Mouse (Mus musculus): ENCODE measurements at regions not wholly inside any gene's neighbourhood (a gene's known extent, or its start where the extent isn't known, plus 50 kb on each side); places are given as distances from the start of the nearest gene placed in this dataset.

GRCm38 (mm10) chrX:147616374-147616773 lies 62.5 kb upstream of the Lrch2 start:
- H3K27me3 ChIP-seq (ENCODE audit: insufficient read depth, low read length): no peaks in the 10 kb centered on the region
- TF ChIP-seq NANOG (IDR thresholded peaks at IDR 0.05; ENCODE audit: borderline replicate concordance, low read length) (no peak), POU5F1 (IDR thresholded peaks at IDR 0.05; ENCODE audit: borderline replicate concordance, low read length) (no peak), CTCF (conservative IDR thresholded peaks at IDR 0.05; ENCODE audit: low read length) (no peak)
- H3K36me3 ChIP-seq (ENCODE audit: insufficient read depth, low read length): no peaks in the 10 kb centered on the region
- no peaks in the 10 kb centered on the region for H3K9me3 ChIP-seq (ENCODE audit: low read length)
- no peaks in the 10 kb centered on the region for H3K4me1 ChIP-seq (replicated peaks; ENCODE audit: low read depth, low read length)
- H3K4me3 ChIP-seq (replicated peaks; ENCODE audit: low read length): no peak overlapping the region

DNA sequence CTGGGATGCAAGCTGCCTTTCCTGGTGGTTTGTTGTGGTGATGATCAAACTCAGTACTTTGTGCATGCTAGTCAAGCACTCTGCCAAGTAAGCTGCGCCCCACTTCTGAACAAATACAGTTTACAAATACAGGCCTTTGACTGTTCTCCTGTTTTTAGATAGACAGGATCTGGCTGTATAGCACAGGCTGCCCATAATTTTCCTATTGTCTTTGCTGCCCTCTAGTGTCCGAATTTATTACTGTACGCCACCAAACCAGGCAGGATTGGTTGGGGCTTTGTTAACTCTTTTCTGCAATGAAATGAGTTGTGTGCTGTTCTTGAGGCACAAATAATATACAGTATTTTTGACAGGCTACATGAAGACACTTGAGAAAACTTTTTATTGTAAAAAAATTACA lies 54.8 kb upstream of the Lrch2 start:
- no peaks in the 10 kb centered on the region for H3K27me3 ChIP-seq (ENCODE audit: insufficient read depth, low read length)
- TF ChIP-seq CTCF (conservative IDR thresholded peaks at IDR 0.05; ENCODE audit: low read length) (peak; percentile 48), POU5F1 (IDR thresholded peaks at IDR 0.05; ENCODE audit: borderline replicate concordance, low read length) (no peak), NANOG (IDR thresholded peaks at IDR 0.05; ENCODE audit: borderline replicate concordance, low read length) (no peak)
- no peak overlapping the region for H3K4me3 ChIP-seq (replicated peaks; ENCODE audit: low read length)
- no peaks in the 10 kb centered on the region for H3K4me1 ChIP-seq (replicated peaks; ENCODE audit: low read depth, low read length)
- H3K36me3 ChIP-seq (ENCODE audit: insufficient read depth, low read length): no peaks in the 10 kb centered on the region
- H3K9me3 ChIP-seq (ENCODE audit: low read length): no peaks in the 10 kb centered on the region

Data from E14TG2a.4 (cell line).